Mouse (Mus musculus): Measurements from ENCODE around the gene Fkbp14. TPM values are rescaled to one million over a fixed set of nuclear protein-coding genes. Genes with fewer than 3 reads are reported as not detected.

Fkbp14 gene
- polyA plus RNA-seq, 1 experiment = 1.8 TPM

GRCm38 (mm10) chr6:54550801-54551323, 46.2 kb downstream of the Fkbp14 start:
- Histone ChIP-seq H3K4me3 (replicated peaks; ENCODE audit: control insufficient read depth, low read depth, low read length) (no peak overlapping the region), H3K4me1 (ENCODE audit: control insufficient read depth, insufficient read depth, low read length) (no peaks in the 10 kb centered on the region), H3K27ac (ENCODE audit: control insufficient read depth, insufficient read depth, low read depth, low read length, poor library complexity) (no peak overlapping the region)
- 75% methylated on average over 7 of the region's 7 CpGs for WGBS
- no peak for TF ChIP-seq POLR2A (IDR thresholded peaks at IDR 0.05; ENCODE audit: borderline replicate concordance, control insufficient read depth, low read depth, low read length)
- TF ChIP-seq CTCF (IDR thresholded peaks at IDR 0.05; ENCODE audit: control insufficient read depth, insufficient read depth, low read length) = no peak

GRCm38 (mm10) chr6:54549311-54549710, 47.8 kb downstream of the Fkbp14 start:
- Histone ChIP-seq H3K27ac (ENCODE audit: control insufficient read depth, insufficient read depth, low read depth, low read length, poor library complexity) (no peak overlapping the region), H3K4me1 (ENCODE audit: control insufficient read depth, insufficient read depth, low read length) (no peaks in the 10 kb centered on the region), H3K4me3 (replicated peaks; ENCODE audit: control insufficient read depth, low read depth, low read length) (no peak overlapping the region)
- TF ChIP-seq CTCF (IDR thresholded peaks at IDR 0.05; ENCODE audit: control insufficient read depth, insufficient read depth, low read length) (no peak), POLR2A (IDR thresholded peaks at IDR 0.05; ENCODE audit: borderline replicate concordance, control insufficient read depth, low read depth, low read length) (no peak)
- 76% methylated on average over 4 of the region's 4 CpGs for WGBS

DNA sequence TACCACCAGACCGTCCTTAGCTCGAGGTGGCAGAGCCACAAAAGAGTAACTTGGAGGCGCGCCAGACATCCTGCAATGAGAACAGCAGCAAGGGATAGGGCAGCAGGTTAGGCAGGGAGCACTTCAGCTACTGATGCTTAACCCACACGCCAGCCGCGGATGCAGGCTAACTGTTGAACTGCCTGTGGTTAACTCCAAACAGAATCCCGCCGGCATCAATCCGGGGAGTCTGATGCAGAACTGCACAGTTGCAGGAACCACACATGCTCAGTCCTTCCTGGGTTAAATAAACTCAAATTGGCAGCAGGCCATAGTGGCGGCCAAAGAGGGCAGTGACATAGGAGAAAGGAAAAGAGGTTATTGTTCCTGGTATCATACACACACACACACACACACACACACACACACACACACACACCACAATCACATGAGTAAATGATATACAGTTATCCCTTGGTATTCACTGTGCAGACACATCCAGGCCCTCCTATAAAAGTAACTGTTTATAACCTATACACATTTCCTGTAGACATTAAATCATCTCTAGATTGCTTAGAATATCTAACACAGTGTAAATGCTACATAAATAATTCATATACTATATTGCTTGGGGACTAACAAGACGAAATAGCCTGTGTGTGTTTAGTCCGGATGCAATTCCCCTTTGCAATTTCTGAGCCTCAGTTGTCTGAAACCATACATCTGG, 48.6 kb downstream of the Fkbp14 start:
- Histone ChIP-seq H3K27ac (ENCODE audit: control insufficient read depth, insufficient read depth, low read depth, low read length, poor library complexity) (no peak overlapping the region), H3K4me1 (ENCODE audit: control insufficient read depth, insufficient read depth, low read length) (no peaks in the 10 kb centered on the region), H3K4me3 (replicated peaks; ENCODE audit: control insufficient read depth, low read depth, low read length) (no peak overlapping the region)
- WGBS = 62% methylated on average over 13 of the region's 13 CpGs
- TF ChIP-seq CTCF (IDR thresholded peaks at IDR 0.05; ENCODE audit: control insufficient read depth, insufficient read depth, low read length) (no peak), POLR2A (IDR thresholded peaks at IDR 0.05; ENCODE audit: borderline replicate concordance, control insufficient read depth, low read depth, low read length) (no peak)

DNA sequence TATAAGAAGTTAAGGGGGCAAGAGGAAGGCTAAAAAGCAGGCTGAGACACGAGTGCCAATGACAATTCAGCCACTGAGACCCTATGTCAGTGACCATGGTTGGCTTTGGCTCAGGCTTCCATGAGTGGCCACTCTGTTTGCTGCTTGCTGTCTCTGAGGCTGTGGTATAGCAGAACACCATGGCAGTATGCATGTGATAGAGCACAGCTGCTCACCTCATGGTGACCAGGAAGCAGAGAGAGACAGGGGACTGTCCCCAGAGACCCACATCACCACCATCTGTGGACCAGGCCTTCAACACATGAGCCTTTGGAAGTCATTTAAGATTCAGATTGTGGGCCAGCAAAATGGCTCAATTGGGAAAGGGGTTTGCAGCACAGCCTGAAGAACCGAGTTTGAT, 53.5 kb downstream of the Fkbp14 start:
- no peaks in the 10 kb centered on the region for H3K4me1 ChIP-seq (ENCODE audit: control insufficient read depth, insufficient read depth, low read length)
- WGBS = 74% methylated on average over 2 of the region's 2 CpGs
- H3K4me3 ChIP-seq (replicated peaks; ENCODE audit: control insufficient read depth, low read depth, low read length) = no peak overlapping the region
- H3K27ac ChIP-seq (ENCODE audit: control insufficient read depth, insufficient read depth, low read depth, low read length, poor library complexity) = no peak overlapping the region
- TF ChIP-seq CTCF (IDR thresholded peaks at IDR 0.05; ENCODE audit: control insufficient read depth, insufficient read depth, low read length) (no peak), POLR2A (IDR thresholded peaks at IDR 0.05; ENCODE audit: borderline replicate concordance, control insufficient read depth, low read depth, low read length) (no peak)

GRCm38 (mm10) chr6:54542836-54543235, 54.3 kb downstream of the Fkbp14 start:
- WGBS = 85% methylated on average over 7 of the region's 7 CpGs
- TF ChIP-seq POLR2A (IDR thresholded peaks at IDR 0.05; ENCODE audit: borderline replicate concordance, control insufficient read depth, low read depth, low read length) (no peak), CTCF (IDR thresholded peaks at IDR 0.05; ENCODE audit: control insufficient read depth, insufficient read depth, low read length) (no peak)
- Histone ChIP-seq H3K4me3 (replicated peaks; ENCODE audit: control insufficient read depth, low read depth, low read length) (no peak overlapping the region), H3K27ac (ENCODE audit: control insufficient read depth, insufficient read depth, low read depth, low read length, poor library complexity) (no peak overlapping the region), H3K4me1 (ENCODE audit: control insufficient read depth, insufficient read depth, low read length) (no peaks in the 10 kb centered on the region)

GRCm38 (mm10) chr6:54540252-54540887, 56.7 kb downstream of the Fkbp14 start:
- WGBS = 73% methylated on average over 9 of the region's 9 CpGs
- Histone ChIP-seq H3K4me1 (ENCODE audit: control insufficient read depth, insufficient read depth, low read length) (no peaks in the 10 kb centered on the region), H3K27ac (ENCODE audit: control insufficient read depth, insufficient read depth, low read depth, low read length, poor library complexity) (no peak overlapping the region), H3K4me3 (replicated peaks; ENCODE audit: control insufficient read depth, low read depth, low read length) (no peak overlapping the region)
- TF ChIP-seq CTCF (IDR thresholded peaks at IDR 0.05; ENCODE audit: control insufficient read depth, insufficient read depth, low read length) (no peak), POLR2A (IDR thresholded peaks at IDR 0.05; ENCODE audit: borderline replicate concordance, control insufficient read depth, low read depth, low read length) (no peak)

DNA sequence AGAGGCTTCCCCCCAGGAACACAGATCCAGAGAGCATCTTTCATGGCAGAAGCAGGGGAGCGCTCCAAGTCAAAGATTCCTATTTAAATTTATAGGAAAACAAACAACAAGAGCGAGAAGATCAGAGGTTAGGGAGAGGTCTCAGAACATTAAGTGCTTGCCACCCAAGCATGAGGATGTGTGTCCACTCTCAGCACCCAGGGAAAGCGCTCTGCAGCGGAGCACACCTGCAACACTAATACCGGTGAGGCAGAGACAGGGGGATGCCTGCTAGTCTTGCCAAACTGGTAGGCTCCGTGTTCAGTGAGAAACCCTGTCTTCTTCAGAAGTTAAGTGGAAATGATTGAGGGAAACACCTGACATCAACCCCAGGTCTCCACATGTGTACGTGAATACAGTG, 57.7 kb downstream of the Fkbp14 start:
- Histone ChIP-seq H3K4me3 (replicated peaks; ENCODE audit: control insufficient read depth, low read depth, low read length) (no peak overlapping the region), H3K4me1 (ENCODE audit: control insufficient read depth, insufficient read depth, low read length) (no peaks in the 10 kb centered on the region), H3K27ac (ENCODE audit: control insufficient read depth, insufficient read depth, low read depth, low read length, poor library complexity) (no peak overlapping the region)
- 89% methylated on average over 7 of the region's 7 CpGs for WGBS
- TF ChIP-seq POLR2A (IDR thresholded peaks at IDR 0.05; ENCODE audit: borderline replicate concordance, control insufficient read depth, low read depth, low read length) = no peak
- no peak for TF ChIP-seq CTCF (IDR thresholded peaks at IDR 0.05; ENCODE audit: control insufficient read depth, insufficient read depth, low read length)

DNA sequence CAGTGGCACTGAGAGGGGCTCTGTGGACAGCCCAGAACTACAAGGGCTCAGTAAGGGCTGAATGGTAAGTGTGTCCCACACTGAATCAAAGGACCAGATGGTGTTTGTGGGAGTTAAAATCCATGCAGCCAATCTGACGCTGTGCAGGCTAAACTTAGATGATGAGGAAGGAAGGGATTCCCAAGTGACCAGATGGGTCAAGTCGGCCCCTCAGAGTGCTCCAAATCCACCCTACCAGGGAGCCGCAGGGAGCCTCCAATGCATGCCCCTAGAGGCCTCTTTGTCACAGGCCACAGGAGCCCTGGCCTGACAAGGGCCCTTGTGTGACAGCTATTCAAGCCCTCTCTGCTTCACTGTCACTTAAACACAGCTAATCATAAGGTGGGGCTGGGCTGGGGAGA, 58.3 kb downstream of the Fkbp14 start:
- H3K4me3 ChIP-seq (replicated peaks; ENCODE audit: control insufficient read depth, low read depth, low read length) = no peak overlapping the region
- WGBS = 75% methylated on average over 3 of the region's 3 CpGs
- no peaks in the 10 kb centered on the region for H3K4me1 ChIP-seq (ENCODE audit: control insufficient read depth, insufficient read depth, low read length)
- H3K27ac ChIP-seq (ENCODE audit: control insufficient read depth, insufficient read depth, low read depth, low read length, poor library complexity) = no peak overlapping the region
- TF ChIP-seq CTCF (IDR thresholded peaks at IDR 0.05; ENCODE audit: control insufficient read depth, insufficient read depth, low read length) = no peak
- no peak for TF ChIP-seq POLR2A (IDR thresholded peaks at IDR 0.05; ENCODE audit: borderline replicate concordance, control insufficient read depth, low read depth, low read length)
